Mouse (Mus musculus) yolk sac, embryonic 10.5 days (tissue): ENCODE measurements at regions not wholly inside any gene's neighbourhood (a gene's known extent, or its start where the extent isn't known, plus 50 kb on each side); places are given as distances from the start of the nearest gene placed in this dataset.

Experiments used
- DNase-seq: peaks from one replicate; pipeline ENCODE4 v3.0.0-alpha.2; 2017; ENCODE audit warnings: low spot score

GRCm38 (mm10) chr12:10256385-10256784 is 113.4 kb upstream of the Nt5c1b start:
- DNase-seq, result no peak

- no peak for DNase-seq
Observed at GRCm38 (mm10) chr12:10266201-10266600, 103.6 kb upstream of the Nt5c1b start.

GRCm38 (mm10) chr12:10272038-10272437 is 97.7 kb upstream of the Nt5c1b start:
- no peak for DNase-seq

- no peak for DNase-seq
Observed at GRCm38 (mm10) chr12:10275226-10275625, 94.5 kb upstream of the Nt5c1b start.

- DNase-seq, result no peak
Observed at GRCm38 (mm10) chr12:10292646-10293045, 77.1 kb upstream of the Nt5c1b start.

DNA sequence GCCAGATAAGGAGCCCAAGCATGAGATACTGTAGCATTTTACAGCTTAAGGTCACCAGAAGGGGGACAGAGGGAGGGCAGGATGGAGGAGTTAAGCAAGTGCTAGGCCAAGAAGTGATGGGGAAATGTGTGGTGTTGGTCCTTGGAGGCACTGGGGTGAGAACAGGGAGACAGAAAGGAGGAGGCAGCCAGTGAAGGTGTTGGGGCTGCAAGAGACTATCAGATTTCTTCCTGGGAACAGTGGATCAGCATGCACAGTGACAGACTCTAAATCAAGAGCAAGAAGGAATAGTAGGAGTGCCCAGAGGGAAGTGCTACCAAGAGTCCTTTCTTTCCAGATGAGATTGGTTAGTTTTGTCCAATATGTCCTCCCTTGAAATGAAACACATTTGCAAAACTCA is 63.8 kb upstream of the Nt5c1b start:
- DNase-seq, result no peak
